Mouse (Mus musculus): ENCODE results near the gene Psd.

Psd gene

GRCm38 (mm10) chr19:46320076-46320785 lies 6.7 kb downstream of the Psd start:
- DNase-seq (ENCODE audit: low spot score) = no peak

- no peak for DNase-seq (ENCODE audit: low spot score)
Measured at GRCm38 (mm10) chr19:46318586-46319378, 8.2 kb downstream of the Psd start.

DNA sequence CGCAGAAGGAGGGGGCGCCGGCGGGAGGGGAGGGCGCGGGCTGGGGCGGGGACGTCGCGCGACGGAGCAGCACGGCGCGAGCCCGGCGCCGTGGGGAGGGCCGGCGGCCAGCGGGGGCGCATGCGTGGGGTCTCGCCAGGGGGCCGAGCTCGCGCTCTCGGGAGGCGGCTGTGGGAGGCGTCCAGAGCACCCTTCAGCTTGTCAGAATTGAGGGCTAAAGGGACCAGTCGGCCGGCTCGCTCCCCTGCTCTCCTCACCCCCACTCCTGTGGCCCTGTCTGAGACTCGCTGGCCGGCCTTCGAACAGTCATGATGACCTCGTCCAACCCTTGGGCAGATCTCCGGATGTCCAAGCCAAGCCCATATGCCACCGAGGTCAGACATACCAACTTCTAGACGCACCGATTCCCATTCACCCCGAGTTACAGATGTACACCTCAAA lies 8.9 kb downstream of the Psd start:
- no peak for DNase-seq (ENCODE audit: low spot score)

DNA sequence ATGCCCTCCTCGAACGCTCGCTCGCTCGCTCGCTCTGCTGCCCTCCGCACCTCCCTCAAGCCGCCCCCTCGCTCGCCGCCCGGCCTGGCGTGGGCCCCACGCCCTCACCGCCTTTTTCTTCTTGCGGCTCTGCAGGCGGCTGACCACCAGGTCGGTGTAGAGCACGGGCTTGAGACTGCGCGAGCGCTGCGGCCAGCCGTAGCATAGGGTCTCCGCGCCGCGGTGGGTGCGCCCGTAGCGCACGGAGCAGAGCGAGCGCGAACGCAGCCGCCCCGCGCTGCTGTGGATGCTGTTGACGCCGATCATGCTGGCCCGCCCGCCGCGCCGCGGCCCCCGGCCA lies 9.4 kb downstream of the Psd start:
- no peak for DNase-seq (ENCODE audit: low spot score)

- no peak for DNase-seq (ENCODE audit: low spot score)
Measured at GRCm38 (mm10) chr19:46316846-46317545, 10.0 kb downstream of the Psd start.

DNA sequence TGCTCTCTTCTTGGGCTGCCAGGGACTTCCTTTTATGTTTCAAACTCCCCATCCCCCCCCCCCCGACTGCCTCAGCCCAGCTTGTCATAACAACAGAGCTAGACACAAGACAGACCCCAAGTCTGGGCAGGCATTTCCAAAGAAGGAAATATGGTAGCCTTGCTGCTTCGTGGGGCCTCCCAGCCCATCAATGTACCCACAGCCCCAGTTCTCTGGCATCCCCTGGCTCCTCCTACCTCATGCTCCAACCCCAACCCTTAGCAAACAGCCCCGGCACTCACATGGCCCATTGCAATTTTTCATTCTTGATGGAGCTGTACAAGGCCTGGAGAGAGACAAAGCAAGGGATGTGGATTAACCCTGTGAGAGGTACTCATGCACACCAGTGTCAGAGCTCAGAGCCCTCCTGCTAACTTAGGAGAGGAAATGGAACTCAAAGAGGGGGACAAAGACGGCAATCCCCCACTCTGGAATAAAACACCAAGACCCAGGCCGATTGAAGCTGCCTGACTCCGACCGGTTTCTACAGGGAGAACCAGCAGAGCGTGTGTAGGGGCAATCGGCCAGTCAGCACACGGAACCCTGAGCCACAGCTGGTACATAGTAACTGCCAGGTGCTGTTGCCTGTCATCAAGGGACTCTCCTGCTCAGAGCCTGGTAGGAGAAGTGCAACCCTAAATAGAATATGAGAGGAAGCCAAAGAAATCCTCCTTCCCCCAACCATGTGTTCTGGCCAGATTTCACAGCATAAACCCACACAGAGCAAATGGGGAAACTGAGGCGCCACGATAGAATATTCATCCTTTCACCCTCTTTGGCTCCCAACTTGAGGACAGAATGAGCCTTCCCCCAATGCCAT lies 11.0 kb downstream of the Psd start:
- no peak for DNase-seq (ENCODE audit: low spot score)

DNA sequence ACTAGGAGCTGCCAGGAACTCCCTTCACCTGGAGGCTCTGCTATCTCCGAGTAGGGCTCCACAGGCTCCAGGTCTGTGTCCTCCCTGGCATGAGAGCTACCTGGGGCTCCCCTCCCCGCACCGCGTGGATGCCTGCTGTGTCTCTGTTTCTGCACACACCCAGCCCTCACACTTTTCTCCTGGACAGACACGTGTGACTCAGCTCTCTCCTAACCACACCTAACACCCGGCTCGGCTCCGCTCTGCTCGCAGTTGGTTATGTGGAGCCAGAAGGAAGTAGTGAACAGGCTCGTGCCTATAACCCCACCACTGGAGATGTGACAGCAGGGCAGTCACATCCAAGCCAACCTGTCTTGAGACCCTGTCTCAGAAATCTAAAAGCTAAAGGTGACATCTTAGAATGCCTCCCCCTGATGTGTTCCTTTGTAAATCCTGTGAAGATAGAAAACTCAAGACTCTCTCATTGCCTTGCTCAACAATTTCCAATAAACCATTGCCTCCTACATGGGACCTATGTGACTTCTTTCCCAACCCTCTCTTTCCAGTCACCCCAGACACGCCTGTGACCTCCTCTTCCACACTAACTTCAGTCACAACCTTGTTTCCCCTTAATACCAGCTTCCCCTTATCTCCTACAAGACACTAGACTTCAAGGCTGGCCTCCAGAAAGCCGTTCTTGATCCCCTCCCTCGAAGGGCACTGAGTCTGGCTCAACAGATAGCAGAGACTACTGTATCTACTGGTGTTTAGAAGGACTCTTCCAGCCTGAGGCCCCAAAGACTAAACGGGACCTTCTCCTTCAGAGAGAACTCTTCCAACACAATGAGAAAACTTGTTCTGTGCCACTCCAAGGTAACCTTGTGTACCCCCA lies 11.8 kb downstream of the Psd start:
- DNase-seq (ENCODE audit: low spot score) = peak; percentile 86

GRCm38 (mm10) chr19:46314151-46314601 lies 12.8 kb downstream of the Psd start:
- DNase-seq (ENCODE audit: low spot score) = no peak

- DNase-seq (ENCODE audit: low spot score) = no peak
Measured at GRCm38 (mm10) chr19:46313591-46313990, 13.4 kb downstream of the Psd start.

- no peak for DNase-seq (ENCODE audit: low spot score)
Measured at GRCm38 (mm10) chr19:46313116-46313515, 13.8 kb downstream of the Psd start.

DNA sequence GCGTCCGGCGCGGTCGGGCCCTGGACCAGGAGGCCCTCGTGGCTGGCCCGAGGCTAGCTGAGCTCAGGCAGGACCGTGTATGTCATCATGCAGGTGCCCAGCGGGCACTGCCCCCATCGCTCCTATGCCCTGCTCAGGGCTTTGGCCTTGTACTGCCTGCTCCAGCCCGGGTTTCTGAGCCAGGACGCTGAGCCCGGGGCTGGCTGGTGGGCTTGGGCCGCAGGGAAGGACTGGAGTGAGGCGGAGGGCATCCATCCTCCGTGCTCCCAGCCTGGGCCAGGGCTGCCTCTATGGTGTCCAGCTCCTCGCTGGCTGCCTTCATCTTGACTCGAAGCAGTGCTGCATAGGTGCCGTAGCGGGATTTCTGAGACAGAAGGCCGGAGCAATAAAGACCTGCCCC lies 14.4 kb downstream of the Psd start:
- no peak for DNase-seq (ENCODE audit: low spot score)

DNA sequence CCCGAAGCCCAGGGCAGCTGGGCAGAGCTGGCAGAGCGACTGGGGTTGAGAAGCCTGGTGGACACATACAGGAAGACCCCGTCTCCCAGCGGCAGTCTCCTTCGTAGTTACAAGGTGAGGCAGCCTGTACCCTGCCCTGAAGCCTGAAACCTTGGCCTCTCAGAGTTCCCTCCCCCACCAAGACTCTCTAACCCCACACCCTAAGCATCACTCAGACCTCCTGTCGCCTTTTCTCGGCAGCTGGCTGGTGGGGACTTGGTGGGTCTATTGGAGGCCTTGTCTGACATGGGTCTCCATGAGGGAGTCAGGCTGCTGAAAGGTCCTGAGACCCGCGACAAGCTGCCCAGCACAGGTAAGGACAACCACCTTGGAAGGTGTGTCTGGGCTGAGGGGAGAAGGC lies 15.6 kb downstream of the Psd start:
- no peak for DNase-seq (ENCODE audit: low spot score)

DNA sequence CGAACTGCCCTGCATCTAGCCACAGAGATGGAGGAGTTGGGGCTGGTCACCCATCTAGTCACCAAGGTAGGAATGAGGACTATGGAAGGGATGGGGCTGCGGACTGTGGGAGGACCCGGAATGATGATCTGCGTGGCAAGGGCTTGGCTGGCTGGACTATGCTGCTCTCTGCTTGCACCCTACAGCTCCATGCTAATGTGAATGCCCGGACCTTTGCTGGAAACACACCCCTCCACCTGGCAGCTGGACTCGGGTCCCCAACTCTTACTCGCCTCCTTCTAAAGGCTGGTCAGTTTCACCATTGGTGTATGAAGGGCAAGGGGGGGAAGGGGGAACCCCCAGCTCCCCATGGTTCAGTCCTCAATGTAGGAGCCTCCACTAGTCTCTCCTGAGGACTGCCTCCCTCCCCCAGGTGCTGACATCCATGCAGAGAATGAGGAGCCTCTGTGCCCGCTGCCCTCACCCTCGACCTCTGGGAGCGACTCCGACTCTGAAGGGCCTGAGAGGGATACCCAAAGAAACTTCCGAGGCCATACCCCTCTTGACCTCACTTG lies 16.6 kb downstream of the Psd start:
- no peak for DNase-seq (ENCODE audit: low spot score)

DNA sequence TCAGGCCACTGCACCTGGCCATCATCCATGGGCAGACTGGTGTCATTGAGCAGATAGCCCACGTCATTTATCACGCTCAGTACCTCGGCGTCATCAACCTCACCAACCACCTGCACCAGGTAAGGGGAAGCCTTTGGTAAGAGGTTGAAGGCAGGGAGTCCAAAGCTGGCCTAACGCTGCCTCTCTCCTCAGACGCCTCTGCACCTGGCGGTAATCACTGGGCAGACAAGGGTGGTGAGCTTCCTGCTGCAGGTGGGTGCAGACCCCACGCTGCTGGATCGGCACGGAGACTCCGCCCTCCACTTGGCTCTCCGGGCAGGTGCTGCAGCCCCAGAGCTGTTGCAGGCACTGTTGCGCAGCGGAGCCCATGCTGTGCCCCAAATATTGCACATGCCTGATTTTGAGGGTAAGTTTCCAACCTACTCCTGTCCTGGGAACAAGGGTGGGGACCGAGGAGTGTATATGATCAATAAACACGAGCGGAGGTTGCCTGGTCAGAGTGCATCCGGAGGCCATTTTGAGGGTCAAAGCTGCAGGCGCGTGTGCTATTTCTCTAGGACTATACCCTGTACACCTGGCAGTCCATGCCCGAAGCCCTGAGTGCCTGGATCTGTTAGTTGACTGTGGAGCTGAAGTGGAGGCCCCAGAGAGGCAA lies 17.2 kb downstream of the Psd start:
- no peak for DNase-seq (ENCODE audit: low spot score)

DNA sequence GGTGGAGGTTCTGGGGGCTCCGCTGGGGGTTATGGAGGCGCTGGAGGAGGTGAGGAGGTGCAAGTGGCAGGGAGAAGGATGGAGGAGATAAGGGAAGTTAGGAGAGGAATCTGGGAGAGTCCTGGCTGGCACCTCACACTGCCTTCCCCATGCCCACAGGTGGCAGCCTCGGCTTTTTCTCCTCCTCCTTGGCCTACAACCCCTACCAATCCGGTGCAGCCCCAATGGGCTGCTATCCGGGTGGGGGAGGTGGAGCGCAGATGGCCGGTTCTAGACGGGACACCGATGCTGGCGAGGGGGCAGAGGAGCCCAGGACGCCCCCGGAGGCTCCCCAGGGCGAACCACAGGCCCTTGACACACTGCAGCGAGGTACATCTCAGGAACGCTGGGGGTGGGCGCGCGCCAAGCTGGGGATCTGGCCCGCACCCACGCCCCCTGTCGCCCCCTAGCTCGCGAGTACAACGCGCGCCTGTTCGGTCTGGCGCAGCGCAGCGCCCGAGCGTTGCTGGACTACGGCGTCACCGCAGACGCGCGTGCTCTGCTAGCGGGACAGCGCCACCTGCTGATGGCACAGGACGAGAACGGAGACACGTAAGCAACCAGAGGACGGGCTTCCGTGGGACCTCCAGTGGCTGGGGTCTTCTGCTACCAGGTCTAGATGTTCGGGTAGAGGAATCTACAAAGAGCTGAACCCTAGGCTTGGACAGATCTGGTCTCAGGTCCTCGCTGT lies 18.1 kb downstream of the Psd start:
- DNase-seq (ENCODE audit: low spot score) = peak; percentile 74

- DNase-seq (ENCODE audit: low spot score) = no peak
Measured at GRCm38 (mm10) chr19:46308303-46308702, 18.7 kb downstream of the Psd start.

GRCm38 (mm10) chr19:46307781-46308180 lies 19.2 kb downstream of the Psd start:
- no peak for DNase-seq (ENCODE audit: low spot score)

- DNase-seq (ENCODE audit: low spot score) = no peak
Measured at GRCm38 (mm10) chr19:46306751-46307289, 20.1 kb downstream of the Psd start.

DNA sequence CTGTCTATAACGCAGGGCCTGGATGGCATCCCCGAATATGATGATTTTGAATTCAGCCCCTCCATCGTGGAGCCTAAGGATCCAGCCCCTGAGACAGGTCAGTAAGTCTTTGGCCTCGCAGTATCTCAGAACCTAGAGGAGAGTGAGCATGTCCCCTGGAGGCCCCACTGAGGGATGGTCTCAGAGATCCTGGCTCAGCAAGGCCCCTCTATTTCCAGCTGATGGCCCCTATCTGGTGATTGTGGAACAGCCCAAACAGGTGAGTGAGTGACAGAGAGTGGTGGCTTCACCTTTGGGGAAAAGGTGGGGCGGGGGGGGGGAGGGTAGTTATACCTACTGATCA lies 20.7 kb downstream of the Psd start:
- no peak for DNase-seq (ENCODE audit: low spot score)

All from c-Kit-positive CD71-positive TER-119-positive erythroid progenitor cells, embryonic 14.5 days (primary cell).